Mouse (Mus musculus): ENCODE results near the gene Timp4.

DNA sequence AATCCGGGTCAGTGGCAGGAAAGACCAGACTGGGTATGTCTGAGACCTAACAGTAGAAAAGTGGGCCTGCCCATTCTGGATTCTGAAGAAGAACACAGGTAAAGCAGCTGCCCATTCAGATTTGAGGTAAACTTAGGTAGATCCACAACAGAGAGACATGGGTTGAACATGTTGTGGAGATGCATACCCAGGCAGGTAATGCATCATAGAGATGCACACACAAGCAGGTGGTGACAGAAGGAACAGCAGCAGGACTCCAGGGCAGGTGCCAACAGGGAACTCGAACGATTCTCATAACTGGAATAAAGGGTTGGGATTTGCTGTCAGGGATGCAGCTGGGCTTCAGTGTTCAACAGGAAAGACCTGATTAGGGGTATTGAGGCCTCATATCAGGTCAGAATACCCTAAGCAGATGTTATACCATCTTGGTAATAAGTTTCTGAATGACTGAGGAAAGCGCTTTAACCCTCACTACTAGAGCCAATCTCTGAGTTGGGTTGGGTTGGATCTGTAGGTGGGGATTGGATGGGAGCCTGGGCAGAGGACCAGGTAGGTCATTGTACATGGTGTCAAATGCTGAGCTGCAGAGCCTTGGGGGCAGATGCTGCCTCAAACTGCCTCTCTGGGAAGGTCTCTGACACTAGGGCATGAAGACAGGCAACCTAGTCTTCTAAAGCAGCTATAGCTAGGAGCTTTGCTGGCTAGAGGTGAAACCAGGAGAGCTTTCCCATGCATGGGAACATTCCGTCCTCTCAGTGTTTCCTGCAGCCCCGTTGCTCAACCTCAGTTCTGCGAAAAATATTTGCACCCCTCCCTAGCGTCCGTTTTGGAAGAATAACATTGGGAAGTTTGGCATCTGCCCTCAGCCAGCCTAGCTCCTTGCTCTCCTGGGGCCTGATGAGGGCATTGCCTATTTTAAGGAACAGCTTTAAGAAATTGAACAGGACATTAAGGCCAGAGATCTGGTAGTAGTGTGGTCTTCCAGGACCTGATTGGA is 13.7 kb downstream of the Timp4 start:
- TF ChIP-seq CTCF (IDR thresholded peaks at IDR 0.05; ENCODE audit: low read depth, low read length) (no peak), POLR2A (IDR thresholded peaks at IDR 0.05; ENCODE audit: extremely low read depth, insufficient read depth, low read length) (no peak)

All from liver, adult 2 months (tissue).